Mouse (Mus musculus) c-Kit-negative CD71-positive TER-119-positive erythroid progenitor cells, embryonic 14.5 days (primary cell): ENCODE results near the gene Mfap3.
A peak's percentile ranks its signal among the peaks of the same experiment; 100 is the strongest.
"Not testable (repeated sequence)": the region's sequence is repeated elsewhere in the genome, so short reads cannot be mapped to it uniquely, and the experiment has no call there.

Experiments
- DNase-seq: peaks from one replicate; pipeline ENCODE4 v3.0.0-alpha.2; 2013; ENCODE audit warnings: low read depth, low spot score

Gene Mfap3

GRCm38 (mm10) chr11:57529111-57529510 lies 10.6 kb downstream of the Mfap3 start:
- DNase-seq = no peak

GRCm38 (mm10) chr11:57531300-57531950 lies 13.0 kb downstream of the Mfap3 start:
- DNase-seq = no peak

GRCm38 (mm10) chr11:57532306-57532705 lies 13.8 kb downstream of the Mfap3 start:
- no peak for DNase-seq

GRCm38 (mm10) chr11:57535912-57536311 lies 17.4 kb downstream of the Mfap3 start:
- no peak for DNase-seq

GRCm38 (mm10) chr11:57539841-57540418 lies 21.5 kb downstream of the Mfap3 start:
- no peak for DNase-seq

GRCm38 (mm10) chr11:57540681-57541080 lies 22.2 kb downstream of the Mfap3 start:
- DNase-seq = no peak

- DNase-seq = peak; percentile 65
These were observed 30.4 kb downstream of the Mfap3 start for GRCm38 (mm10) chr11:57548618-57549550.

- no peak for DNase-seq
These were observed 31.8 kb downstream of the Mfap3 start for GRCm38 (mm10) chr11:57550230-57550629.

- no peak for DNase-seq
These were observed 32.6 kb downstream of the Mfap3 start for GRCm38 (mm10) chr11:57551016-57551415.

- no peak for DNase-seq
These were observed 34.7 kb downstream of the Mfap3 start for GRCm38 (mm10) chr11:57553015-57553780.

GRCm38 (mm10) chr11:57557936-57558335 lies 39.5 kb downstream of the Mfap3 start:
- DNase-seq = not testable (repeated sequence)

- no peak for DNase-seq
These were observed 46.1 kb downstream of the Mfap3 start for GRCm38 (mm10) chr11:57564564-57564963.

- DNase-seq = no peak
These were observed 47.9 kb downstream of the Mfap3 start for GRCm38 (mm10) chr11:57566091-57567035.

- no peak for DNase-seq
These were observed 50.6 kb downstream of the Mfap3 start for GRCm38 (mm10) chr11:57568950-57569490.

GRCm38 (mm10) chr11:57571035-57571434 lies 52.6 kb downstream of the Mfap3 start:
- DNase-seq = no peak

GRCm38 (mm10) chr11:57573686-57574274 lies 55.3 kb downstream of the Mfap3 start:
- DNase-seq = no peak

GRCm38 (mm10) chr11:57576871-57577515 lies 58.5 kb downstream of the Mfap3 start:
- DNase-seq = no peak

GRCm38 (mm10) chr11:57582818-57583635 lies 64.6 kb downstream of the Mfap3 start:
- no peak for DNase-seq
